Mouse (Mus musculus) right cerebral cortex, postnatal 14 days (tissue): ENCODE results near the gene Oasl1.
A peak's percentile ranks its signal among the peaks of the same experiment; 100 is the strongest.
"Not testable (repeated sequence)": the region's sequence is repeated elsewhere in the genome, so short reads cannot be mapped to it uniquely, and the experiment has no call there.

ENCODE experiments used
- DNase-seq: peaks from one replicate; pipeline ENCODE4 v3.0.0; 2022

Oasl1 gene

GRCm38 (mm10) chr5:114922998-114923473 lies at the start of gene Oasl1:
Gene Oasl1, plus strand, starts transcription at chr5:114923240.
- no peak for DNase-seq

- DNase-seq = no peak
These were observed 47.2 kb upstream of the Oasl1 start for GRCm38 (mm10) chr5:114875858-114876257.

- no peak for DNase-seq
These were observed 46.7 kb upstream of the Oasl1 start for GRCm38 (mm10) chr5:114876331-114876730.

- no peak for DNase-seq
These were observed 45.6 kb upstream of the Oasl1 start for GRCm38 (mm10) chr5:114877487-114877886.

DNA sequence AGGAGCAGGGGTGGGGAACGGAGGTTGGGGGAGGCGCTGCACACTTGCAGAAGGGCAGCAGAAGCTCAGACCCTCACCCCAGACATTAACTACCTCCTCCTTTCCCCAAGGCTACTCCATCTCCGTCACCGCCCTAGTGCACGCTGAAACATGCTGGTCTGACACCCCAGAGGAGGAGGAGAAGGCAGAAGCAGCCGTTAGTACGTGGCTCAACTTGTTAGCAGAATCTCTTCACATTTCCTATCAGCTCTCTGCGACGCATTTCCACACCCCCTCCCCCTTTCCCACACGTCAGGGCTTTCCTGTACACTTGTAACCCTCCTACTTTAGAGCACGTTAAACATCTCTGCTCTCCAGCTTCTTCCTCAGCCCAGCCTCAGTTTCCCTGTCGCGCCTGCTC lies 43.6 kb upstream of the Oasl1 start:
- DNase-seq = no peak

DNA sequence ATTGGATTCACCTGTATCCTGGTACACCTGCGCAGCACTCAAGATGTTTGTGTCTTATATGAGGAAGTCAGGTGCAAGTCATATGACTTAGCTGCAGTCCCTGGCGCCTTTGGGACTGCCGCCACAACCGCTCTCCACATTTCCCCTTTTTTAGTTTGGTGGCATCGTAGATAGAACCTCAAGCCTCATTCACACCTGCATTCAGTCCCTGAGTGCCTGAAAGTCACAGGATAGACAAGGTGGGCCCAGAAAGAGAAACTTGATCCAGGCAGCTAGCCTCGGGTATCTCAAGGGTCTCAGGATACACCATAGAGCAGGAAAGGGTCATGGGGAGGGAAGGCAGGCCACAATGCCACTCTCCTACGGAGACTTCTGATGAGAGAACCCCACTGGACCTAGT lies 40.7 kb upstream of the Oasl1 start:
- not testable (repeated sequence) for DNase-seq

- DNase-seq = no peak
These were observed 40.0 kb upstream of the Oasl1 start for GRCm38 (mm10) chr5:114883022-114883421.

- DNase-seq = no peak
These were observed 36.2 kb upstream of the Oasl1 start for GRCm38 (mm10) chr5:114886801-114887200.

DNA sequence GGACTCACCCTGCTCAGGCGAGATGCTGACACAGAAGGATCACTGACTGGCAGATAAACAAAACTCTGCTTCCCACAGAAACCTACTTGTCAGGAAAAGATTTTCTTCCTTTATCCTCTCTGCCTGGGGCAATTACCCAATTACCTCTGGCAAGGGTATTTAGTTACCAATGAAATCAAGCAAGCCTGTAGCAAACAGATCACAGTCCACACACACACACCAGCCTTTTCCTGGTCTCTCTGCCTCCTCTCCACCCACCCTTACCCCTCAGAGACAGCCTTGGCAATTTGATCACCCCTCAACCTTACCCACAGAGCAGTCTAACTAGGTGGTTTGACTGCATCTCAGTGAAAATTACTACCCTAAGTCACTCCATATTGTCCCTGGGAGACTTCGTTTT lies 34.0 kb upstream of the Oasl1 start:
- no peak for DNase-seq

DNA sequence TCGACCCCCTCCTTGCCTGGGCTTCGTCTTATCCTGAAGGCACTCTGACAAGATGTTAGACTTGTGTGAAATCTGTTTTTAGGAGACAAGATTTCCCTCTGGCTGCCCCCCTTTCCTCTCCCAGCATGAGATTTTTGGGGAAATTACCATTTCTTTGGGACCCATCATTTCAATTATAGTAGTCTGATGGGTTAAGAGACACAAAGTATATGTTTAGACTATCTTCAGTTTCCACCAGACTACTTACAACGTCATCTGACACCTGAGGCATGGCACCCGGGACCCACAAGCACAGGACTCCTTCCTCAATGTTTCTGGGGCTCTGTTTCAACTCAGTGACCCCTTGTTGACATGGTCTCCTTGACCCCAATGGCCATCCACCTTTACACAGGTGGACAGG lies 27.5 kb upstream of the Oasl1 start:
- DNase-seq = no peak

GRCm38 (mm10) chr5:114896688-114897373 lies 26.2 kb upstream of the Oasl1 start, which contains the start of gene Oasl2:
Gene Oasl2, plus strand, starts transcription at chr5:114896936.
- no peak for DNase-seq

- DNase-seq = no peak
These were observed 25.7 kb upstream of the Oasl1 start for GRCm38 (mm10) chr5:114897374-114897793.

GRCm38 (mm10) chr5:114898857-114899256 lies 24.2 kb upstream of the Oasl1 start:
- no peak for DNase-seq

DNA sequence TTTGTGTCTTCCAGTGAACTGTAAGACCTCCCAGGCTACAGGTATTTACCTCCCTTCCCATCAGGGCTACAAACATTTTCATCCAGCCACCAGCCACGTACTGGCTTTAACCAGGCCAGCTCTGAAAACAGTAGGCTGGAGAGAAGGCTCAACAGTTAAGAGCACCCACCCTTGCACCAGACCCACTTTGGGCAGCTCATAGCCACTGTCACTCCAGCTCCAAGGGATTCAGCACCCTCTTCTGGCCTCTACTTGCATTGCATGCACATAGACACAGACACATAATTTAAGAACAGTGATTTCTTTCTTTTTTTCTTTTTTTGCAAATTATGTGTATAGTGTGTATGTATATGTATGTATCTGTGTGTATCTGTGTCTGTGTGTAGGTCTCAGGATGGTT lies 20.6 kb upstream of the Oasl1 start:
- peak; percentile 45 for DNase-seq

- no peak for DNase-seq
These were observed 14.3 kb upstream of the Oasl1 start for GRCm38 (mm10) chr5:114908598-114909305.

- no peak for DNase-seq
These were observed 9.4 kb upstream of the Oasl1 start for GRCm38 (mm10) chr5:114913686-114914085.

DNA sequence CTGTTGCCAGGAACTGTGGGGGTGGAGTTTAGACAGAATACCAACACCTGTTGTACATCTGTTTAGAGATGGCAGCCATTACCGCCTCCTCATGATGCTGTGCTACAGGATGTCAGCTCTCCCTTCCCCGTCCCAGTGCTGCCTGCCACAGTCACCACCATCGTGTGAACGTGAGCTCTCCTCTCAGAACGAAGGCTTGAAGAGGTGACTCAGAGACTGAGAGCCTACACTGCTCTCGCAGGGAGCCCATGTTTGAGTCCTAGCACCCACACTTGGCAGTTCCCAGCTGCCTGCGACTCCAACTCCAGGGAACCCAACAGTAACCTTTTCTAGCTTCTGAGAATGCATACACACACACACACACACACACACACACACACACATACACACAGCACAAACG lies 8.2 kb upstream of the Oasl1 start:
- DNase-seq = no peak

DNA sequence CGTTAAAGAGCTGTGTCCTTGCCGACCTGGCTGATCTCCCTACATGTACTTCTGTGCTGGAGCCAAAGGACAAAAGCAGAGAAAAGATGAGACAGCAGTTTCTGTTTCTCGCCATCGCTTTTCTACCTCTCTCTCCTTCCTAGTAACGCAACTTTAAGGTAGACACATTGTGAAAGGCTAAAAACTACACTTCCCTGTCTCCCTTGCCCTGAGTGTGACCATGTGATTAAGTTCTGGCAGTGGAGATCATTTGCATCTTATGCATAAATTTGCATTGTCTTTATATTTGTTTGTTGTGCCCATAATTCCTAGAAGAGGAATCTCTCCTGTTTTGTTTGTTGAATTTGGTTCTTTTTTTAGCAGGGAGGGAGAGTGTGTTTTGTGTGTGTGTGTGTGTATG lies 7.2 kb upstream of the Oasl1 start:
- no peak for DNase-seq

- DNase-seq = no peak
These were observed 6.3 kb upstream of the Oasl1 start for GRCm38 (mm10) chr5:114916777-114917176.

DNA sequence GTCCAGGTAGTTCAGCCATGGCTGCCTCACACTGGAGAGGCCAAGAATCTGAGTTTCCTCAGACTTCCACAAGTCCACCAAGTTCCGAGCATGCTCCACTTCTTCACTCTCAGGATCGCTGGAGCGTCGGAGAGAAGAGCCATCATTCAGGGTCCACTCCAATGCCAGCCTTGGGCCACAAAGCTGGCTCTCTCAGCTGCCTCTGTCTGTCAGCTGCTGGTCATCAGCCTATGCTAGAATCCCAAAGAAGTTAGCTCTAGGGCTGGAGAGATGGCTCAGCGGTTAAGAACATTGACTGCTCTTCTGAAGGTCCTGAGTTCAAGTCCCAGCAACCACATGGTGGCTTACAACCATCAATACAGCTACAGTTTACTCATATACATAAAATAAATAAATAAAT lies 5.7 kb upstream of the Oasl1 start:
- DNase-seq = not testable (repeated sequence)

DNA sequence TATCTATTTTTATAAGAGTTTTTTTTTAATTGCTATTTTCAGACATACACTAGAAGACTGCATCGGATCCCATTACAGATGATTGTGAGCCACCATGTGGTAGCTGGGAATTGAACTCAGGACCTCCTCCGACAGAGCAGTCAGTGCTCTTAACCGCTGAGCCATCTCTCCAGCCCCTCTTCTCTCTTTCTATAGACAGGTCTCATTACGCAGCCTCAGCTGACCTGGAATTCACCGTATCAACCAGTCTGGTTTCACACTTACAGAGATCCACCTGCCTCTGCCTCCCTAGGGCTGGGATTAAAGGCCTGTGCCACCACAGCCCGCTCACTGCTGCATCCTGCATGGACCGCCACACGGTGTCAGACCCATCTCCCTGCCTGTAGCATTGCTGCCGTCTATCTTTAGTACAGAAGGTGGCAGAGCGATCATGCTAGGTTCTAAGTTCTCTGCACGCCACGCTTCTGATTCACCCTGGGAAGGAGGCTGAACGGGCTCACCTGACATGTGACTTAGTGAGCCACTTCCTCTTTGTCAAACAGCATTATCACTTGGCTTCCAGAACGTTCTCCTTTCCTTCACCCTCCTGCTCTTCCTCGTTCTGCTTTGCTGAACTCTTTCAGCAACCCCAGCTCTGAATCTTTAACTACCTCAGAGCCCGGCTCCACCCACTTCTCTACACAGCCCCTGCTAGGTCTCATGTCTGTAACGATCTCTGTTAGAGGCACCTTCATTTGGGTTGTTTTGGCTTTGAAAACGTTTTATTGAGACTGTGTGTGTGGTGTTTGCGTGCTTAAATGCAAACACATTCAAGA lies 1.3 kb upstream of the Oasl1 start:
- no peak for DNase-seq

DNA sequence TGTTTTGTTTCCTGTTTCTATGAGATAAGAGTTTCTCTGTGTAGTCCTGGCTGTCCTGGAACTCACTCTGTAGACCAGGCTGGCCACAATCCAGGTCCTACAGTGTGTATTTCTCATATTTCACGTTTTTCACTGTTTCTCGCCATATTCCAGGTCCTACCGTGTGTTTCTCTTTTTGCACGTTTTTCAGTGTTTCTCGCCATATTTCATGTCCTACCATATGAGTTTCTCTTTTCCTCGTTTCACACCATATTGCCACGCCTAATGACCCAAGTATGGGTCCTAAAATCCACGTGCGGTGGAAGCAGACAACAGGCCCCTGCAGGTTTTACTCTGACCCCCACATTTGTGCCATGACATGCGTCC lies 691 bp upstream of the Oasl1 start:
- DNase-seq = no peak

DNA sequence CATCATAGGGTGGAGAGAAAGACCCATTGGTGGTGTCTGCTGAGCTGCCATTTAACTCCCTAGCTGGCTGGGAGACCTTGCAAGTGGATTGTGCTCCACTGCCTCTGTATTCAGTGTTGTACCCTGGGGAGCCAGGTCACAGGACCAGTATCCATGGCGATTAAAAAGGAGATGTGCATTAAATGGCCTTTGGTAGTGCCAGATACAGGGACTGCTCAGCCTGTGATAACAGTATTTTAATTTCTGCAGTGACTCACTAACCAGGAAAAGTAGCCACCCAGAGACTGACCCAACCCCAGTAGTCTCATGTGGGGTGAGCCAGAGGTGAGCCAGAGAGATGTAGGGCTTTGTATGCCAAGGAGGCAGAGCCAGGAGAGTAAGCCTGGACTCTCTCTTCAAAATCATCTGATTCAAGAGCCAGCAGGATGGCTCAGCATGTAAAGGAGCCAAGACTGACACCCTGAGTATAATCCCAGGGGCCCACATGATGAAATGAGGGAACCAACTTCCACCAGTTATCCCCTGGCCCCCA lies 3.2 kb downstream of the Oasl1 start:
- no peak for DNase-seq
